Mouse (Mus musculus): ENCODE results near the gene Triobp. TPM values are rescaled to one million over a fixed set of nuclear protein-coding genes. Genes with fewer than 3 reads are reported as not detected.

Triobp gene
- polyA plus RNA-seq, 1 experiment, result 35.7 TPM

DNA sequence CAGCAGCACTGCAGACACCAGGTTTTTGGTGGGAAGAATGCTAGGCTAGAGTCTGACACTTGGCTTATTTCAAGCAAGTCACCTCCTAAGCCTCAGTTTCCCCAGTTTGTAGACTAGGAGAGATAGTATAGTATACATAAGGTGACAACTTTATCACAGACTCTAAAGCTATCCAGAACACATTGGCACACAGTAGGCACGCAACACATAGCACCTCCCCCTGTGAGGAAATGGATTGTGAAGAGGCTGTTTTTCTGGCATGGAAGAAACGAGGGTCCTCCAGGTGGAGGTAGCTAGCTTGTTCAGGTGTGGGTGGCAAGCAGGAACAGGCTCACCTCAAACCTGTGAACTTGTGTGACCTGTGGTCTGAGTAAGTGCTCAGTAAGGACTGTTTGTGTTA lies 103.4 kb downstream of the Triobp start:
- Histone ChIP-seq H3K27me3 (ENCODE audit: control insufficient read depth, insufficient read depth, insufficient read length) (peaks cover 5% of the 10 kb centered on the region), H3K79me3 (ENCODE audit: low read depth) (no peaks in the 10 kb centered on the region), H3K4me3 (ENCODE audit: insufficient read depth, poor library complexity, severe bottlenecking) (no peak overlapping the region), H3K79me2 (ENCODE audit: control insufficient read depth, insufficient read depth) (no peaks in the 10 kb centered on the region), H3K36me3 (ENCODE audit: control insufficient read depth, insufficient read depth) (peaks cover 34% of the 10 kb centered on the region), H3ac (ENCODE audit: control insufficient read depth, insufficient read length, low read depth) (no peak overlapping the region)
- TF ChIP-seq CTCF (IDR thresholded peaks at IDR 0.05; ENCODE audit: control insufficient read depth, insufficient read depth, insufficient read length) (no peak), CEBPB (IDR thresholded peaks at IDR 0.05; ENCODE audit: low read depth) (no peak), MAX (IDR thresholded peaks at IDR 0.05) (no peak), MYOD1 (IDR thresholded peaks at IDR 0.05; ENCODE audit: control insufficient read depth, insufficient read length, low read depth) (no peak), USF1 (IDR thresholded peaks at IDR 0.05; ENCODE audit: low read depth) (no peak), FOSL1 (IDR thresholded peaks at IDR 0.05; ENCODE audit: insufficient read depth, low read length, poor library complexity, severe bottlenecking) (no peak), MYOG (IDR thresholded peaks at IDR 0.05; ENCODE audit: control insufficient read depth, extremely low read depth, insufficient read length) (no peak)

DNA sequence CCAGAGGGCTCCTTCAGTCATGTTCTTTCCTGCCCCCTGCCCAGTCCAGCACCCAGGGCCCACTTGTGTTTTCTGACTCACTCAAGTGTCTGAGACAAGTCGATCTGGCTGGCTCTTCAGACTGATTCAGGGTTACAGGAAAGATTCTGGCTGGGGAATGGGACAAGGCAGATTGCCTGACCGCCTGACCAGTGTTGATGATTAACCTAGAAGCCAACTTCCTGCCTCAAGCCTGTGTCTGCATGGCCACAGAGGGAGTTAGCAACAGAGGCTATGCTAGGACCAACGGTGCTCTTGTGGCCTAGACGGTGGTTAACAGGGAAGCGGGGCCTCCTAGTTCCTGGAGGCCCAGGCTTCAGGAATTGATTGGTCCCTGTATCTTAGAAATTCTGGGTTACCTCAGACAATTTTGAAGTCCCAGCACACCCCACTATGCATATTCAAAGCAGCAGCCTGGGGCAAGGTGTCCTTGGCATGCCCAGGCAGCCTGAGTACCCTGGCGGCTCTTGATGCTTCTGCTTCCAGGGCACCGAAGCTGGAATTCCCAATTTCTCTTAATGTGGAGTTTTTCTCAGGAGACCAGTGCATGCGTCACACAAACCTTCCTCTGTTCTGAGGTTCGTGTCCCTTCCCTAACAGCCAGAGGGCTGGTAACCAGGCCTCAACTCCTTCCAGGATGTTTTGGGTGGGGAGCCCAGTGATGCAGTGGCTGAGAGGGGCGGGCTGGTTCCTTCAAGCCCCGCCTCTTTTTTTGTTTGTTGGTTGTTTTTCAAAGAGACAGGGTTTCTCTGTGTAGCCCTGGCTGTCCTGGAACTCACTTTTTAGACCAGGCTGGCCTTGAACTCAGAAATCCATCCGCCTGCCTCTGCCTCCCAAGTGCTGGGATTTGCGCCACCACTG lies 104.2 kb downstream of the Triobp start:
- TF ChIP-seq CTCF (IDR thresholded peaks at IDR 0.05; ENCODE audit: control insufficient read depth, insufficient read depth, insufficient read length) (no peak), MYOD1 (IDR thresholded peaks at IDR 0.05; ENCODE audit: control insufficient read depth, insufficient read length, low read depth) (no peak), FOSL1 (IDR thresholded peaks at IDR 0.05; ENCODE audit: insufficient read depth, low read length, poor library complexity, severe bottlenecking) (no peak), CEBPB (IDR thresholded peaks at IDR 0.05; ENCODE audit: low read depth) (no peak), USF1 (IDR thresholded peaks at IDR 0.05; ENCODE audit: low read depth) (no peak), MYOG (IDR thresholded peaks at IDR 0.05; ENCODE audit: control insufficient read depth, extremely low read depth, insufficient read length) (no peak), MAX (IDR thresholded peaks at IDR 0.05) (no peak)
- H3K36me3 ChIP-seq (ENCODE audit: control insufficient read depth, insufficient read depth), result peaks cover 41% of the 10 kb centered on the region
- no peaks in the 10 kb centered on the region for H3K79me3 ChIP-seq (ENCODE audit: low read depth)
- H3K27me3 ChIP-seq (ENCODE audit: control insufficient read depth, insufficient read depth, insufficient read length), result peaks cover 5% of the 10 kb centered on the region
- H3K79me2 ChIP-seq (ENCODE audit: control insufficient read depth, insufficient read depth), result no peaks in the 10 kb centered on the region
- no peak overlapping the region for H3K4me3 ChIP-seq (ENCODE audit: insufficient read depth, poor library complexity, severe bottlenecking)
- H3ac ChIP-seq (ENCODE audit: control insufficient read depth, insufficient read length, low read depth), result no peak overlapping the region

DNA sequence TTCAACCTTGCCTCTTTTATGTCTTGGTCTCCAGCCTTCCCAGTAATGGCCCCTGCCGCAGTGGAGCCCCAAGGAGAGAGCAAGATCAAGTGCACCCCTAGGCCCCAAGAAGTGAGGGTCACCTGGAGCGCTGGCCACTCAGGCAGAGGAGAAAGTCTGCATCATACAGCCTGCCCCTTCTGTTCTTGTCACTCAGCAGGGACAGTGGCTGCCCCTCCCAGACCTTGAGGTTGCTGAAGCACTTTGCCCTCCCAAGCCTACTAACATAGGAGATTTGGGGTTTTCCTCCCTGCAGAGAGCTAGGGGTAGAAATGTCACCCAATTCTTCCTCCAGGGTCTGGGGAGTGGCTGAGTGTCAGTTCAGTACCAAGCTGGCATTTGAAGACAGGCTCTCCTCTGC lies 104.8 kb downstream of the Triobp start:
- H3K79me2 ChIP-seq (ENCODE audit: control insufficient read depth, insufficient read depth), result no peaks in the 10 kb centered on the region
- H3K79me3 ChIP-seq (ENCODE audit: low read depth), result no peaks in the 10 kb centered on the region
- H3K4me3 ChIP-seq (ENCODE audit: insufficient read depth, poor library complexity, severe bottlenecking), result no peak overlapping the region
- H3K27me3 ChIP-seq (ENCODE audit: control insufficient read depth, insufficient read depth, insufficient read length), result peaks cover 5% of the 10 kb centered on the region
- peaks cover 47% of the 10 kb centered on the region for H3K36me3 ChIP-seq (ENCODE audit: control insufficient read depth, insufficient read depth)
- no peak overlapping the region for H3ac ChIP-seq (ENCODE audit: control insufficient read depth, insufficient read length, low read depth)
- no peak for TF ChIP-seq CTCF (IDR thresholded peaks at IDR 0.05; ENCODE audit: control insufficient read depth, insufficient read depth, insufficient read length)
- no peak for TF ChIP-seq MAX (IDR thresholded peaks at IDR 0.05)
- TF ChIP-seq MYOD1 (IDR thresholded peaks at IDR 0.05; ENCODE audit: control insufficient read depth, insufficient read length, low read depth), result no peak
- no peak for TF ChIP-seq USF1 (IDR thresholded peaks at IDR 0.05; ENCODE audit: low read depth)
- no peak for TF ChIP-seq FOSL1 (IDR thresholded peaks at IDR 0.05; ENCODE audit: insufficient read depth, low read length, poor library complexity, severe bottlenecking)
- no peak for TF ChIP-seq MYOG (IDR thresholded peaks at IDR 0.05; ENCODE audit: control insufficient read depth, extremely low read depth, insufficient read length)
- TF ChIP-seq CEBPB (IDR thresholded peaks at IDR 0.05; ENCODE audit: low read depth), result no peak

Small RNAs within 50 kb of the gene (microRNA-seq; reads per million reads assigned to microRNA genes)
- gene Mir6956 (ENCODE audit: borderline microRNAs expressed), result 1.0 reads per million, percentile 23 among the genes with 10 or more reads in this experiment

Other genes with a start within 250 kb of the Triobp start
- not detected for gene Elfn2, start 229.0 kb upstream of the Triobp start, polyA plus RNA-seq (2012; fragmentation: generic; extraction: Trizol)
- gene Mfng, start 174.2 kb upstream of the Triobp start, polyA plus RNA-seq (2012; fragmentation: generic; extraction: Trizol), result not detected
- gene Card10, start 144.7 kb upstream of the Triobp start, polyA plus RNA-seq (2012; fragmentation: generic; extraction: Trizol), result 0.73 TPM
- gene Cdc42ep1, start 105.1 kb upstream of the Triobp start, polyA plus RNA-seq (2012; fragmentation: generic; extraction: Trizol), result 55.2 TPM
- 1.3 TPM for gene Lgals2, start 92.2 kb upstream of the Triobp start, polyA plus RNA-seq (2012; fragmentation: generic; extraction: Trizol)
- 71.2 TPM for gene Gga1, start 70.5 kb upstream of the Triobp start, polyA plus RNA-seq (2012; fragmentation: generic; extraction: Trizol)
- gene Gm49510, start 48.1 kb upstream of the Triobp start, polyA plus RNA-seq (2012; fragmentation: generic; extraction: Trizol), result 0.07 TPM
- gene Sh3bp1, start 48.0 kb upstream of the Triobp start, polyA plus RNA-seq (2012; fragmentation: generic; extraction: Trizol), result 23.4 TPM
- gene Pdxp, start 33.8 kb upstream of the Triobp start, polyA plus RNA-seq (2012; fragmentation: generic; extraction: Trizol), result 25.1 TPM
- gene Lgals1, start 21.0 kb upstream of the Triobp start, polyA plus RNA-seq (2012; fragmentation: generic; extraction: Trizol), result 18,755 TPM
- 108 TPM for gene Nol12, start 12.8 kb upstream of the Triobp start, polyA plus RNA-seq (2012; fragmentation: generic; extraction: Trizol)
- gene H1f0, start 80.7 kb downstream of the Triobp start, polyA plus RNA-seq (2012; fragmentation: generic; extraction: Trizol), result 111 TPM
- not detected for gene Galr3, start 94.2 kb downstream of the Triobp start, polyA plus RNA-seq (2012; fragmentation: generic; extraction: Trizol)
- gene Ankrd54, start 115.2 kb downstream of the Triobp start, polyA plus RNA-seq (2012; fragmentation: generic; extraction: Trizol), result 45.6 TPM
- 369 TPM for gene Eif3l, start 127.5 kb downstream of the Triobp start, polyA plus RNA-seq (2012; fragmentation: generic; extraction: Trizol)
- 12.7 TPM for gene Micall1, start 161.2 kb downstream of the Triobp start, polyA plus RNA-seq (2012; fragmentation: generic; extraction: Trizol)
- 436 TPM for gene Polr2f, start 193.3 kb downstream of the Triobp start, polyA plus RNA-seq (2012; fragmentation: generic; extraction: Trizol)
- 5.6 TPM for gene 1700088E04Rik, start 193.5 kb downstream of the Triobp start, polyA plus RNA-seq (2012; fragmentation: generic; extraction: Trizol)
- not detected for gene Sox10, start 217.5 kb downstream of the Triobp start, polyA plus RNA-seq (2012; fragmentation: generic; extraction: Trizol)

All from C2C12 (cell line).